ENCODE assay signal across 8 mouse cellular contexts in genomic region chr17:27797341-27797872, GRCm38 (mm10). TPM values are rescaled to one million over a fixed set of nuclear protein-coding genes. Genes with fewer than 3 reads are reported as not detected.
A peak's percentile ranks its signal among the peaks of the same experiment; 100 is the strongest.
DNase-seq lines count a peak whose midpoint lies in the region; ATAC-seq and TF ChIP-seq lines count a peak whose summit lies in the region.

No protein-coding gene starts in this region.

- peak; percentile 48 to 78 for DNase-seq in adrenal gland, adult (ENCODE audit: inconsistent age in 2 of 2, low spot score in 1 of 2)
- no peak for DNase-seq in adrenal gland, postnatal 4 days (ENCODE audit: low spot score in 2 of 2)
- peak; percentile 29 to 34 for DNase-seq in cerebellum, postnatal 36 days
- peak; percentile 53 for DNase-seq in gastrocnemius, postnatal 25 days
- no peak for DNase-seq in B cell, adult 2 months

- 19% methylated on average over 11 of the region's 11 CpGs for whole genome bisulfite sequencing in intestine, postnatal 0 days
- 37% methylated on average over 11 of the region's 11 CpGs for WGBS in liver, embryonic 12.5 days (ENCODE audit: insufficient replicate concordance)
- WGBS in neural tube, embryonic 12.5 days = 18% methylated on average over 11 of the region's 11 CpGs

- H3K4me2 ChIP-seq in intestine, postnatal 0 days (replicated peaks; ENCODE audit: low read depth) = peak overlapping the region; percentile 51
- peak overlapping the region; percentile 38 for H3K4me2 ChIP-seq in liver, embryonic 12.5 days
- peak overlapping the region; percentile 44 for H3K4me2 ChIP-seq in neural tube, embryonic 12.5 days (replicated peaks)

- no peak overlapping the region for H3K4me3 ChIP-seq in intestine, postnatal 0 days (ENCODE audit: low read depth, low read length)
- no peak overlapping the region for H3K4me3 ChIP-seq in liver, embryonic 12.5 days
- H3K4me3 ChIP-seq in neural tube, embryonic 12.5 days = no peak overlapping the region; the same call in 1 of the 2 replicates

- peaks cover 13% of the 10 kb centered on the region; the same call in 1 of the 2 replicates for H3K4me1 ChIP-seq in intestine, postnatal 0 days (replicated peaks; ENCODE audit: control insufficient read depth, insufficient read depth, low read length)
- peaks cover 63% of the 10 kb centered on the region for H3K4me1 ChIP-seq in liver, embryonic 12.5 days
- peaks cover 45% of the 10 kb centered on the region for H3K4me1 ChIP-seq in neural tube, embryonic 12.5 days

- peak overlapping the region; percentile 12; the same call in 1 of the 2 replicates for H3K9ac ChIP-seq in intestine, postnatal 0 days (ENCODE audit: low read depth, low read length)
- 0 out of 2 replicates have a peak overlapping the region, but pooled peaks have one; percentile 23 for H3K9ac ChIP-seq in liver, embryonic 12.5 days
- H3K9ac ChIP-seq in neural tube, embryonic 12.5 days = peak overlapping the region; percentile 52

- peak overlapping the region; percentile 93 for H3K27ac ChIP-seq in intestine, postnatal 0 days (ENCODE audit: low read depth, low read length)
- peak overlapping the region; percentile 62 for H3K27ac ChIP-seq in liver, embryonic 12.5 days
- H3K27ac ChIP-seq in neural tube, embryonic 12.5 days = peak overlapping the region; percentile 88

- peak; percentile 61 for ATAC-seq in intestine, postnatal 0 days
- ATAC-seq in liver, embryonic 12.5 days = no peak
- ATAC-seq in neural tube, embryonic 12.5 days (ENCODE audit: low FRiP score, low read depth) = peak; percentile 62

- H3K27me3 ChIP-seq in intestine, postnatal 0 days (replicated peaks; ENCODE audit: control insufficient read depth, insufficient read depth, low read length) = no peaks in the 10 kb centered on the region
- H3K27me3 ChIP-seq in liver, embryonic 12.5 days (replicated peaks) = no peaks in the 10 kb centered on the region
- H3K27me3 ChIP-seq in neural tube, embryonic 12.5 days (replicated peaks) = no peaks in the 10 kb centered on the region

- TF ChIP-seq CTCF in intestine, postnatal 0 days (IDR thresholded peaks at IDR 0.05; ENCODE audit: low read depth) = no peak

- H3K9me3 ChIP-seq in intestine, postnatal 0 days (ENCODE audit: control insufficient read depth) = no peaks in the 10 kb centered on the region
- H3K9me3 ChIP-seq in liver, embryonic 12.5 days (replicated peaks) = no peaks in the 10 kb centered on the region; the same call in 1 of the 2 replicates
- H3K9me3 ChIP-seq in neural tube, embryonic 12.5 days = no peaks in the 10 kb centered on the region

- H3K36me3 ChIP-seq in intestine, postnatal 0 days (ENCODE audit: control insufficient read depth, insufficient read depth) = no peaks in the 10 kb centered on the region
- H3K36me3 ChIP-seq in liver, embryonic 12.5 days = peaks cover 23% of the 10 kb centered on the region
- peaks cover 7% of the 10 kb centered on the region; the same call in 1 of the 2 replicates for H3K36me3 ChIP-seq in neural tube, embryonic 12.5 days

RNA-seq across cellular contexts. Expression of gene D17Wsu92e, which starts 23.0 kb away (rescaled TPM):
- total RNA-seq in adrenal gland, postnatal 4 days (2021) = 100 to 1,000 TPM; 127 to 130 TPM
- total RNA-seq in gastrocnemius, postnatal 25 days (2021) = 100 to 1,000 TPM; 125 to 149 TPM
- polyA plus RNA-seq in intestine, postnatal 0 days (2015; fragmentation: Nextera tagmentation; extraction: Ambion mirVana) = 27.4 and 29.5 TPM in 2 replicates
- 17.1 and 19.5 TPM in 2 replicates for polyA plus RNA-seq in liver, embryonic 12.5 days (2016; fragmentation: Nextera tagmentation; extraction: Ambion mirVana)
- polyA plus RNA-seq in neural tube, embryonic 12.5 days (2016; fragmentation: Nextera tagmentation; extraction: Ambion mirVana) = 11.5 and 12.1 TPM in 2 replicates

RNA-seq across cellular contexts. Expression of gene Snrpc, which starts 40.5 kb away (rescaled TPM):
- total RNA-seq in adrenal gland, postnatal 4 days (2021) = 100 to 1,000 TPM; 115 to 124 TPM
- 10 to 100 TPM; 62.8 to 63.4 TPM for total RNA-seq in gastrocnemius, postnatal 25 days (2021)
- 156 and 160 TPM in 2 replicates for polyA plus RNA-seq in intestine, postnatal 0 days (2015; fragmentation: Nextera tagmentation; extraction: Ambion mirVana)
- 200 and 212 TPM in 2 replicates for polyA plus RNA-seq in liver, embryonic 12.5 days (2016; fragmentation: Nextera tagmentation; extraction: Ambion mirVana)
- 322 and 330 TPM in 2 replicates for polyA plus RNA-seq in neural tube, embryonic 12.5 days (2016; fragmentation: Nextera tagmentation; extraction: Ambion mirVana)

RNA-seq across cellular contexts. Expression of gene Uhrf1bp1, which starts 58.8 kb away (rescaled TPM):
- 10 to 100 TPM; 24.5 to 24.8 TPM for total RNA-seq in adrenal gland, postnatal 4 days (2021)
- total RNA-seq in gastrocnemius, postnatal 25 days (2021) = 10 to 100 TPM; 21.5 to 24.4 TPM
- polyA plus RNA-seq in intestine, postnatal 0 days (2015; fragmentation: Nextera tagmentation; extraction: Ambion mirVana) = 1.4 and 1.6 TPM in 2 replicates
- 4.5 and 5.0 TPM in 2 replicates for polyA plus RNA-seq in liver, embryonic 12.5 days (2016; fragmentation: Nextera tagmentation; extraction: Ambion mirVana)
- 7.8 TPM in 2 replicates for polyA plus RNA-seq in neural tube, embryonic 12.5 days (2016; fragmentation: Nextera tagmentation; extraction: Ambion mirVana)

Comparison
In these comparisons a context has a peak if more than half of its experiments do, and no peak if none do; other contexts are left out.
1. DNase-seq: peak in adrenal gland, adult (2 of 2), cerebellum, postnatal 36 days (2 of 2) and gastrocnemius, postnatal 25 days (single experiment); none in adrenal gland, postnatal 4 days (0 of 2) and B cell, adult 2 months (0 of 2).
2. Peak in every context shown above with its lines, with median percentiles within 50 percentile points of each other: H3K27ac ChIP-seq, H3K4me2 ChIP-seq and H3K9ac ChIP-seq.